Mouse (Mus musculus) frontal cortex, adult 2 months (tissue): ENCODE measurements at regions not wholly inside any gene's neighbourhood (a gene's known extent, or its start where the extent isn't known, plus 50 kb on each side); places are given as distances from the start of the nearest gene placed in this dataset.

Experiments
- DNase-seq, 2 experiments: peaks; one replicate each; pipeline ENCODE4 v3.0.0; 2022; ENCODE audit warnings: low spot score in 1 of 2; ENCODE audit errors: extremely low spot score in 1 of 2

DNA sequence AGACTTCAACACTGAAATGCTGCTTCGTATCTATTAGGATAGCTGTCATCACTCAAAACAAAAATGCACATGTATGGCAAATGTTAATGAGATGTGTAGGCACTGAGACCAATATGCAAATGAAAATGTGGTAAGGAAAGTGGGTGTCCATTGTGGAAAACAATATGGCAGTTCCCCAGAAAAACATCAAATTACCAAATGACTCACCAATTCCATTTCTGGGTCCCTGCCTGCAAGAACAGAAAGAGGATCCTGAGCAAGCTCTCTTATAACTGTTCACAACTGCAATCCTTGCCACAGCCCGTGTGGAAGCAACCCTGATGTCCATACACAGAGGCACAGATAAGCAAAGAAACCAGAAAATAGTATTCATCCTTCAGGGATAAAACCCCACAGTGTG lies 442.0 kb downstream of the Defb40 start:
- peak in 1 of 2 experiments; percentile 50 for DNase-seq

DNA sequence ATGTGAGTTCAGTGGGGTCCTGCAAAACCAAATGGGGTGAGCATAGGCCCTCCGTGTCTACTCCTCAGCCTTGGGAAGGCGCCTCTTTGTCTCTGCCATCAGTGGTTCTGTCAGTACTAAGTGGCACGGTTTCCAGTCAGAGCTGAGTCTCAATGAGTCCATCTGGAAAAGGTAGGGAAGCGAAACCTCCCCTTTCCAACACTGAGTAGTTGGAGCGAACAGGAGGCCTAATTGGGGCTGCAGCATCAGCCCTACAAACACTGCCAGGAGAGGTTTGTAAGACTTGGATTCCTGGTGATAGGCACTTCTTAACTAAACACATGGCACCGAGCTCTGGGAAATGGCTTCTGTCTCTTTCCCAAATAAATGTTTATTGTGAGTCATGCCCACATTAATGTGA lies 449.9 kb downstream of the Defb40 start:
- DNase-seq, result no peak

DNA sequence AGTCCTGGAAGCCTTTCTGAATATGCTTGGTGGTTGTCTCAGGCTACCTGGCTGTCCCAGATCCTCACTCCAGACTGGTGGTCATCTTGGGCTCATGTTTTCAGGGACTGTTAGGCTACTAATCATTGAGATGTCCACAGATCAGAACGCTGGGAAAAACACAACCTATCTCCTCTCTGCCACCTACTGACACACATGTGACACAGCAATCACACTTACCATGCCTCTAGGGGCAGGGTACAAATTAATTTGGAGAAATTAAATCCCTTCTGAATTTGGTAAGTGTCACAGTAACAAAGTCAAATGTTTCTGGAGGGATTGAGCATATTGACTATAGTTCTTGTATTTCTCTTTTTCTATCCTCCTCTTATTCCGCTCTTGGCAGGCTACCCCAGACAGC lies 465.6 kb downstream of the Defb40 start:
- DNase-seq, result no peak

DNA sequence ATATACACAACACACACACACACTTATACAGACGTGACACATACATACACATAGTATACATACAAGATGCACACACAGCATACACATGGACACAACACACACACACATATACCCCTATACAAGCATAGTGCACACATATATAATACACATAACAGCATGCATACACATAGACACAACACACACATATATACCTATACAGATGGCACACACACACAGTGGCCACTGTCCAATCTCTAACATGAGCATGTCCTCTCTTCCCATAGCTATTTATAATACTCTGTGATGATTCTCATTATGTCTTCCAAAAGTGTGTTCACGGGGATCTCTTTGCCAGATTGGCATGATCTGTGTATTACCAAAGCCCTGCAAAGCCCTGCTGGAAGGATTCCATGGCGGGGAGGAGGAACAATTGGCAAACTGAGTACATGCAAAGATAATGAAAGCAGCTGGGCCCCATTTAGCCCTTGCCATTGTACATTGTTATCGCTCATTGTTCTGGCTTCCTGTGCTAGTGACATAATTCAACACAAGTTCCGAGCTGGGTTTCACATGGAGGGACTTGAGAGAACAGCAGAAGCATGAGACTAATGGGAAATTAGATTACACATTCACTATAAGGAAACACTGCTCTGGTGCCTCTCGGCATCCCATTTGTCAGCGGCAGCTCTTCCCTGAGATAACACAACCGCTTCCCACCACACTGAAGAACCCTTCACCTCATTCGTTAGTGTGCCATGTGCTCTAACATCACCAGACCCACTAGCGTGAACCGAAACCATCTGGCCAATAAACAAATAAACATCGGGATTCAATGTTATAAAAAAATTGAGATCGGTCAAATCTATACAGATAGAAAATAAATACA lies 471.7 kb downstream of the Defb40 start:
- no peak for DNase-seq

DNA sequence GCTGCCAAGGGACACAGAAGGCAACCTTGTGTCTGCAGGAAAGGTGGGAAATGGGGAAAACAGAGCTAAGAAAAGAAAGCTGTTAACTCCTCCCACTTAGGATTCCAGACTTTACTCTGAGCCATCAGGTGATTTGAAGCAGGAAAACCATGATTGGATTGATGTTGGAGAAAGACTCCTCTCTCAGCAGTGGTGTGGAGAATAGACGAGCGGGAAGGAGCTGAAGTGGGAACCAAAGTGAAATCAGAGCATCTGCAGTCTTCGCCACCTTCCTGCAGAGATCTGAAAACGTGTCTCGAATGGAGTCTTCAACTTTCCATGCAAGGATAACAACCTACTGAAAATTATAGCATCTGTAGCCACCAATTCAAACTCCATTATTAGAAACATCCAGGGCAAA lies 487.4 kb downstream of the Defb40 start:
- peak; percentile 1 to 47 for DNase-seq

DNA sequence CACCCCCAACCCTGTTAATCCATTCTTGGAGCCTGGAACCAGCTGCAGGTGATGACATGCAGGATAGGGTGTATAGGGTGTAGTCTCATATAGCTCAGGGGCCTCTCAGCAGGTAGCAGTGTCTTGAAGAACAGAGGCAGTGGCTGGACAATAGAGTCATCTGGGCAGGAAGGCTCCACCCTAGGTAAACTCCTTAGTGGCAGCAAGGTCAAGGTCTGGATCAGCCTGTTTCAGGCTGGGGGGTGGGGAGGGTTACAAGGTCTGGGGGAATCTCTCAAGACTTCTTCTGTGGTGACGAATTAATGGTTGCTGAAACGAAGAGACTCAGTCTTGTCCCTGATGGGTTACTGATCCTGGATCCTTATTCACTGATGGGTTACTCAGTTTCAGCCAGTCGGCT lies 498.0 kb downstream of the Defb40 start:
- no peak for DNase-seq

DNA sequence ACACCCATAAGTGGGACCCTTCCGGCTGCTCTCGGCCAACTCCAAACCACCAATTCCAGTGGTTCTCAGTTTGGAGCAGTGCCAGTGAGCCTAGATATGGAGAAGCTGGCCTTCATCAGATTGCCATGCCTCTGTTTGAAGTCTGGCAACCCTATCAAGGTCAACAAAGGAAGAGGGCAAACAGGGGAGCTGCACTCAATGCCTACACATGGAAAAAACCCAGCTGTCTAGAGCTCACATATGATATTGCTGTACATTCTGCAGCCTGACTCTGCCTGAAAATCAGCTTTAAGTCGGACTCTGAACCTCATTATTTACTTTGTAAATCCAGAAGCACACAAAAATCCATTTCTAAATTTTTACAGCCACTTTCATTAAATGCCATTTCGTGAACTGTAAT lies 499.9 kb downstream of the Defb40 start:
- no peak for DNase-seq

DNA sequence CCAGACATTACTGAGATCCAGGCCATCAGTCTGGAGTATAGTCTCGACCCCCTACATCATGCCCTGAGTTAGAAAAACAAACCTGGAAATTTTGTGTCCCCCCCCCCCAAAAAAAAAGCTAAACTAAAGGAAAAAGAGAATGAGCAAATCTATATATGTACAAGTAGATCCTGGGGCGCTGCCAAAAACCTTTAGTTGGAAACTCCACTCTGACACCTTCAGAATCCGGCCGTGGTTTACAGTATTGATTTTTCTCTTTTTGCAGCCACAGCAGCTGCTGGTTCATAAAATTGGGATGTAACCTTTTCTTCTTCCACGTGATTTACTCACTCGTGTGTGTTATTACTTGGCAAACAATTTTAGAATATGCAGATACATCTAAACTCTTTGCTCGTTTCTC lies 510.5 kb downstream of the Defb40 start:
- DNase-seq, result peak in 1 of 2 experiments; percentile 42

DNA sequence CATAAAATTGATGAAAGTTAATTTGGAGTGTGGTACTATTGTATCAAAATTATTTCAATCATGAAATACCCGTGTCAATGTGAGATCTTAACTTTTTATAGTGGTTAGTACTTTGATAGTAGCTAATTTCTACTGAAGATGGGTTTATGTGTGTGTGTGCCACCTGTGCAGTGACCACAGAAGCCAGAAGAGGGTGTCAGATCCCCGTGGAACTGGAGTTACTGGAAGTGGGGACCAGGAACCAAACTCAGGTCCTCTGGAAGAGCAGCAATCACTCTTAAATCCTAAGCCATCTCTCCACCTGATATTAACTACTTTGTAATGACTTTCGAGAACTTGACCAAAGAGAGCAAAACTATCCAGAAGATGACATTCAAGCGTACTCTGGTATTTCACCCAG lies 517.4 kb downstream of the Defb40 start:
- no peak for DNase-seq

DNA sequence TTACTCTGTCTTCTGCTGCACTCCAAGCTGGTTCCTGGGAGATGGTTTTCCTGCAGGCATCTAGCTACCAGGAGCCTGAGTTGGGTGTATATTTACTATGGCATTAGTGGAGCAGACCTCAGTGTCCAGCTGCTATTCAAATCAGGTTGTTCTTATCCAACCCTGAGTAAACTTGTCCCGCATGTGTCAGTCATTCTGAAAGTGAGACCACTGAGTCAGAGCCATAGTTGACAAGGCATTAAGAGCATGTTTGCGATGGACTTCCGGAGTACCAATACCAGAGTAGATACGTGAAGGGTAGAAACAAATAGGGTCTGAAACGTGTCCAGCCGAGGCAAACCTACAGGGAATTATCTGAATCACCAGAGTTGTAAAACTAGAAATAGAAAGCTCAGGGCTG lies 520.6 kb downstream of the Defb40 start:
- DNase-seq, result no peak

DNA sequence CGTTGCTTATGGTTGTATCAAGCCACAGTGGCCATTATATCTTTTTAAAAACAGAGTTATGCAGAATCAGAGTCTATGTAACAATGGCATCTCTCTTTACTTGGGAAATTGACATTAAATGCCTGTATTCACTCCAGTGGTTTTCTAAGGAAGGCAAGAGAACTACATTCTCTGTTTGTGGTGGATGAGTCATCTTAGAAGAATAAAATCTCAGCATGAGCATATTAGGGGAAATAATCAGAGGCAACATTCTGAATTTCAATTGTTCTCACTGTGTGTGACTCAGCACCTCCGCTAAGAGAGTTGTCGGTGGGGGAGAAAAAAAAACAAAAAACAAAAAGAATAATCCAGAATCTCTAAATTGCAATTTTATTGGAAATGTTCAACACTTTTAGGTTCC lies 529.0 kb downstream of the Defb40 start:
- peak in 1 of 2 experiments; percentile 5 for DNase-seq

DNA sequence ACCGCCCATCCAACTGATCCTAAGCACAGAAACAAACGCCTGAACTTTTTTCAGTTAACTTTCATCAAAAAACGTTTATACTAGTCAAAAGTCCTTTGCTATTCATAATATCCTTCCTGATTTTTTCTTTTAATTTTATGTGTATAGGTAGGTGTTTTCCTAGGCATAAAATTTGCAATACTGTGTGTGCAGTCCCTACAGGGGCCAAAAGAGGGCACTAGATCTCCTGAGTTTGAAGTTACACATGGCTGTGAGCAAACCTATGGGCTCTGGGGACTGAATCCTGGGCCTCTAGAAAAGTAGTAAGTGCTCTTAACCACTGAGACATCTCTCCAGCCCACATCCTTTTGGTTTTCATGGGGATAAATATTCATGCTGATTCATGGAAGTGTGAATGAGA lies 535.8 kb downstream of the Defb40 start:
- DNase-seq, result no peak

DNA sequence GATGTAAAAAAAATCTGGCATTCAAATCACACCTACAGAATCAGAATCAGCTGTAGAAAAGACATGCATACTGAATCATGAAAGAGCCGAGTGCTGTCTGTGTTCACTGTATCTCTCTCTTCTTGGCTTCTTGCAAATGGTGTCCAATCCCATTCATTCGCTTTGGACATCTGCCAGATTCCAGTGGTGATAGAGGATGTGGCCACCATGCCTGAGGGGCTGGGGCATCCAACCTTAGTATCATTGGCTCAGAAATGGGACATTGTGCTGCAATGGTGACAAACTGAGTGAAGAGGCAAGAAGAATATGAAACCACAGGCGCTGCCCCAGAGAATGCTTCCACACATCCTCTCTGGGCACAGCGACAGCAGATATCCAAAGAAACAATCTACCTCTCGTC lies 555.2 kb downstream of the Defb40 start:
- DNase-seq, result no peak

DNA sequence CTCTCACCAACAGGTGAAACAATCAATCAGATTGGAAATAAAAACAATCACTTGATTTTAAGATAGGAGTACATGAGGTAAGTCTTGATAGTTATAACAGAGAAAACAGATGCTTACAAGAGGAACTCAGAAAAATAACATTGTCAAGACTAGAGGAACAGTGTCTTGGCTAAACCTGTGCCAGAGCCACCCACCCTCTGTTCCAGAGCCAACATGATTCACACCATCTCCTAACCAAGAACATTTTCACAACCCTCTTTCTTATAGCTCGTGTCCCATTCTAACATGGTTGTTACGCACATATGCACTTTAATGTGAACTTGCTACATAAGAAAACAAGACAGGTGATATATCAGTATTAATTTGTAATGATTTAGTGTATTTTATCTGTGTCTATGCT lies 565.6 kb downstream of the Defb40 start:
- peak; percentile 21 to 68 for DNase-seq

DNA sequence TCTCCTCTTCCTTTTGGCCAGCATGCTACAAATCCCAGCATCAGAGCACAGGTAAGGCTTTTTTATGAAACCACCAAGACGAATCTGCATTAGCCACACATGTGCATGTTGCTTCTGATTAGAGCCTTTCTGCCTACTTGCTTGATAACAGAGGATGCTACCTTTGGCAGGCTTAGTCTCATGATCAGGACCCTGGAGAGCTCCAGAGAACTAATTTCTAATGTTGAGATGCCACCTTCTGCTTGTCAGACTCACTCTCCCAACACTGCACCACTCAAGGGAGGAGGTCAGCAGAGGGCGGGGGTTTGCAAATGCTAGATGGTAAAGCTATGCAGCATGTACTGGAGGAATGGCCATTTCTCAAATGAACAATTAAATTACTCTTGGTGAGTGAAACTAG lies 571.6 kb downstream of the Defb40 start:
- no peak for DNase-seq

DNA sequence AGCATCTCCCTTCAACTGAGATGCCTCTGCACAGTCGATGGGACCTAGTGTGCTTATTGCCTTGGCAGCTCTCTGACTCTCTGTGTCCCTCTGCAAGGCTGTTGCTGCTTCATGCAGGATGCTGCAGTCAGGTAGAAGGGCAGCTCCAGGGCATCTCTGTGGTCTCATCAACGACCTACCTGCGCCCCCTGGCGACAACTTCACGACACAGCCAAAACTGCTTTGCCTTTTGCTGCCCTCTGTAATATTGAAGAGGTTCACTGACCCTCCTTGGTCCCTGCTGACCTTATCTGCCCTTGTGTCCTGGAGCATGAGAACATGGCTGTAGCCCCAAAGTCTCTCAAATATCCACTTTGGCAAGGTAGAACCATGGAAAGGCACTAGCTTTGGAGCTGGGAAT lies 589.7 kb downstream of the Defb40 start:
- DNase-seq, result peak in 1 of 2 experiments; percentile 76

DNA sequence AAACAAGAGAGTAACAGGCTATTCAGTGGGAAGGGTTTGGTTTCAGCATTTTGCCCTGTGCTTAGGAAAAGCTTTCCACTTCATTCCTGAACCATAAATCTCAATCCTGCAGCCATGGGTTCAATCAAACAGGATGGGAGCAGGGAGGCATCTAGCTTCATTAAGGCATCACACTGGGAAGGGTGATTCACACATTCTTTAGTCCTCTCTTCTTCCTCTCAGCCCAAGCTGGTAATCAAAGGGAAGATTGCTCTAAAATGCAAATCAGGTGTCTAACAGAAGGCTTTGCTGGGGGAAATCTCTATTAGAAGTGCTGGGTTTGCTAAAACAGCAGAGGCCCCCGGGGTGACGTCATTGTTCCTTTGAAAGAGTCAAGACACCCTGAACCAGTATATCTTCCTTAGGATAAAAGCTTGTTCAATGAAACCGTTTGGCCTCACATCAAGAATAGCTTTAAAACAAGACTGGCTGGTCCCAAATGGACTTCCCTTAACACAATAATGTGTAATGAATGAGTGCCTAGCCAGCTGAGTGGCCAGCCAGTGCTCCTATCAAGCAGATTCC lies 596.4 kb downstream of the Defb40 start:
- DNase-seq, result no peak

DNA sequence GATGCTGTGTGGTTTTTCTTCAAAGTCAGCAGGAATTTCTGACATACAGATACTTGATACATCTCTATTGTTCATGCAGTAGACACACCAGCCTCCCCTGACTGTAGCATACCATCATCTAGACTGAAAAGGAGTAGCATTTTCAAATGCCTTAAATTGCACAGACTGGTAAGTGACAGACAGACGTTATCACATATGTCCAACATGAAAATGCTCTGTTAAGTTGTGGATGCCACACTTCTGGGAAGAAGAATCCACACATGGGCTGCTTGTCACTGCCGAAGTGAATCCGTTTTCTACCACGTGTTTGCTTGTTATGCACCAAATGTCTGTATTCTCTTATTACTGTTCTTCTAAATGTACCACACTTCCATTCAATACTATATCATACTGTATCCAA lies 629.3 kb downstream of the Defb40 start:
- DNase-seq, result no peak

DNA sequence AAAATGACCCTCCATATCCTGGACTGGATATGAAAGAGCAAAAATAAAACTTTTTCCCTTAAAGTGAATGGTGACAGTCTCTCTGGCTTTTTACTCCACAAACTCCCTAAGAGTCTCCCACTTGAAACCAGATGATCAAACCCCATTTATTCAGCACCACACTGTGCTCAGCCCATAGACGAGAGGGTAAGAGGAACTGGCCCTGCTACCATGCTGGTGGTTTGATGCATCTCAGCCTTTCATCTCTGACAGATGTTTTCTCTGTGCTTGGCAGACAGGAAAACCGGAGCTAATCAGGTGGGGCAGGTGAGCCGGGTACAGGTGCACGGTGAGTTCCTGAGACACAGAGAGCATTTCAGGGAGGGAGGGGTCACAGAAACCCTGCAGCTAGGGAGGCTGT lies 631.8 kb downstream of the Defb40 start:
- DNase-seq, result no peak

DNA sequence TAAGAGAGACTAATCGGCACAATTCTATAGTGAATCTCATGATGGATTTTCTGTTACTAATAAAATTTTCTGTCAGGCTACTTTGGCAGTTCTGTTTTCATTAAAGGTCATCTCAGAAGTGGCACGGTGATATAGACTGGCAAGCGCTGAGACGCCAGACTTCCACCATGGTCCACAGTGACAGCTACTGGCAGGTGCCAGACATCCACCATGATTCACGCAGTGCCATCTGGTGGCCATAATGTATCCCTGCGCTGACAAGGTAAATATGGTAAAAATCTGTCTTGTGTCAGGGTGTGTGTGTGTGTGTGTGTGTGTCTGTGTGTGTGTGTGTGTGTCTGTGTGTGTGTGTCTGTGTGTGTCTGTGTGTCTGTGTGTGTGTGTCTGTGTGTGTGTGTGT lies 632.7 kb downstream of the Defb40 start:
- DNase-seq, result peak in 1 of 2 experiments; percentile 69

DNA sequence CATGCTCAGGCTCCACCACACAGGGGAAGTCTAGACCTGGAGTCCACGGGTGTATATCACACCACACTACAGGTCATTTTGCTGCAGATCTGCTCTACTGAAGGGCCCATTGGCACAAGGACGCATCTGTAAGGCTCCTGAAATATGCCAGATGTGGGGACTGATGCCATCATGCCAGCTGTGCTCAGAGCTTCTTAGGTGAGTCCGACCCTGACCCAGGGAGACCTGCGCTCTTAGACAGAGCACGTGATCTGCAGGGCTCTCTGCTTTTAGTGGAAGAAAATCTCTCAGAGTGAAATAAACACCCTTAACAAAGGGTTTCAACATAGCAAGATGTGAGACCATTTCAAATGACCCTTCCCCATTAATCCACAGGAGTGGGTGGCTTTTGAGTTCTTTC lies 633.2 kb downstream of the Defb40 start:
- DNase-seq, result no peak

DNA sequence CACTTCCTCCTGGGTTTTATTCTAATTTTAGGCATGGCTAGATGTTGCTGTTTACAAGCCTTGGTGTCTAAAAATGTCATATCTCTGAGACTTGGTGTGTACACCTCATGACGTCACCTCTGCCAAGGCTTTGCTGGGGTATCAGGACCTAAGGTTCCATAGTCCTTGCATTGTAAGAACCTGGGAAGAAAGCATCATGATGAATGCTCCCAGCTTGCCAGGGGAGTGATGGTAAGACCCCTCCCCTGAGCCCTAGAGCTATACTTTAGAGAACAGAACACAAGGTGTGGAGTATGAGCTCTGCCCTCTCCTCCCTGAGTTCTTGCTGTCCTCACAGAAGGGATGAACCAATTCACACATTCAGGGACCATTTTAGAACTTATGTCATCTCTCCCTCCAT lies 642.5 kb downstream of the Defb40 start:
- DNase-seq, result no peak
